Mouse (Mus musculus) olfactory bulb, adult 2 months (tissue): Measurements from ENCODE around the gene Tcf7l2.

ENCODE experiments used
- CTCF ChIP-seq: fragments of 200-500 bp; IDR thresholded peaks from 2 replicates; pipeline ENCODE4 v1.5.1; 2012; ENCODE audit warnings: low read depth, mild to moderate bottlenecking, low read length, moderate library complexity; ENCODE audit not compliant: insufficient read depth
- POLR2A ChIP-seq: fragments of 200-500 bp; IDR thresholded peaks from 2 replicates; pipeline ENCODE4 v1.6.1; 2012; ENCODE audit warnings: mild to moderate bottlenecking, low read depth, low read length, moderate library complexity; ENCODE audit not compliant: insufficient read depth

- no peak for TF ChIP-seq POLR2A
- TF ChIP-seq CTCF = no peak
Measured at GRCm38 (mm10) chr19:55757403-55757802, 15.8 kb downstream of the Tcf7l2 start.
